Mouse (Mus musculus) limb, embryonic 13.5 days (tissue): ENCODE measurements at regions not wholly inside any gene's neighbourhood (a gene's known extent, or its start where the extent isn't known, plus 50 kb on each side); places are given as distances from the start of the nearest gene placed in this dataset.

ENCODE experiments used
- ATAC-seq: fragments of 200-750 bp; cut with Nextera tagmentation; 2 replicates; pipeline ENCODE4 v1.8.0; 2017; ENCODE audit warnings: low read depth, moderate number of reproducible peaks, moderate TSS enrichment; ENCODE audit not compliant: low FRiP score
- H3K27ac ChIP-seq: fragments of 300-500 bp; sonication (generic); 2 replicates; pipeline ENCODE4 v1.5.1; 2015; ENCODE audit warnings: inconsistent platforms, mild to moderate bottlenecking, moderate library complexity
- H3K27me3 ChIP-seq: fragments of 300-500 bp; sonication (generic); 2 replicates; pipeline ENCODE4 v1.6.1; 2015; ENCODE audit warnings: mild to moderate bottlenecking, inconsistent platforms
- H3K36me3 ChIP-seq: fragments of 300-500 bp; sonication (generic); 2 replicates; pipeline ENCODE4 v1.6.1; 2015; ENCODE audit warnings: inconsistent platforms, mild to moderate bottlenecking, moderate library complexity
- H3K4me1 ChIP-seq: fragments of 300-500 bp; sonication (generic); 2 replicates; pipeline ENCODE4 v1.6.1; 2015; ENCODE audit warnings: inconsistent platforms
- H3K4me2 ChIP-seq: fragments of 300-500 bp; sonication (generic); replicated peaks from 2 replicates; pipeline ENCODE4 v1.6.1; 2015; ENCODE audit warnings: inconsistent platforms, mild to moderate bottlenecking, moderate library complexity
- H3K4me3 ChIP-seq: fragments of 300-500 bp; sonication (generic); 2 replicates; pipeline ENCODE4 v1.5.1; 2015; ENCODE audit warnings: moderate library complexity, mild to moderate bottlenecking, inconsistent platforms
- H3K9ac ChIP-seq: fragments of 300-500 bp; sonication (generic); 2 replicates; pipeline ENCODE4 v1.6.1; 2015; ENCODE audit warnings: mild to moderate bottlenecking, inconsistent platforms
- H3K9me3 ChIP-seq: fragments of 300-500 bp; sonication (generic); 2 replicates; pipeline ENCODE4 v1.6.1; 2016; ENCODE audit warnings: inconsistent platforms
- WGBS: fragments of 180-500 bp; shearing (Covaris S2); methylation state at CpG from one replicate; pipeline ENCODE4 v1.1.7; 2015; 5-methylcytosine and 5-hydroxymethylcytosine counted together

DNA sequence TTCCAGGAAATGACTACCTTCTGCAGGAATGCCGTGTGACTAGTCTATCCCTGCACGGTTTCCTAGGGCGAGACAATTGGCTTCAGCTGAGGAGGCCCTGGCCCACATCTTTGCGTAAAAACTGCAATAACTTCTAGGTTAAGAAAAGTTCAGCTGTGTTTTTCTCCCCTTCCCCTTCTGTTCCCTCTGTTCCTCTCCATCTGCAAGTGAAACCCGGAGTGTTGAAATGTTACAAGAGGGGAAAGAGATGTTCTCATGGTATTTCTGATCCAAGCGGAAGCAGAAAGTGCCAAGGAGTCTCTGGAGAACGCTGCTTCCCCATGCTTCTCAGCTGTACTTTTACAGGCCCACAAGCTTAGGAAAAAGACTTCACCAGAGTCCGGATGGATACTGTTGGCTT, 516.7 kb upstream of the Mgmt start:
- H3K4me1 ChIP-seq = peaks cover 60% of the 10 kb centered on the region
- no peak overlapping the region for H3K9ac ChIP-seq
- H3K9me3 ChIP-seq = no peaks in the 10 kb centered on the region
- ATAC-seq = peak; percentile 38; the same call in 1 of the 2 replicates
- no peak overlapping the region for H3K4me3 ChIP-seq
- H3K27me3 ChIP-seq = peaks cover 9% of the 10 kb centered on the region; the same call in 1 of the 2 replicates
- H3K36me3 ChIP-seq = no peaks in the 10 kb centered on the region
- 0 out of 2 replicates have a peak overlapping the region, but pooled peaks have one; percentile 0 for H3K4me2 ChIP-seq
- peak overlapping the region; percentile 79 for H3K27ac ChIP-seq
- WGBS = 17% methylated on average over 8 of the region's 8 CpGs

- Histone ChIP-seq H3K4me1 (peaks cover 60% of the 10 kb centered on the region), H3K4me2 (no peak overlapping the region; the same call in 1 of the 2 replicates), H3K36me3 (no peaks in the 10 kb centered on the region), H3K9me3 (no peaks in the 10 kb centered on the region), H3K4me3 (no peak overlapping the region), H3K27me3 (peaks cover 10% of the 10 kb centered on the region; the same call in 1 of the 2 replicates), H3K27ac (peak overlapping the region; percentile 79), H3K9ac (no peak overlapping the region)
- 37% methylated on average over 4 of the region's 4 CpGs for WGBS
- no peak for ATAC-seq
Measured at GRCm38 (mm10) chr7:136378321-136378720, 516.1 kb upstream of the Mgmt start.

DNA sequence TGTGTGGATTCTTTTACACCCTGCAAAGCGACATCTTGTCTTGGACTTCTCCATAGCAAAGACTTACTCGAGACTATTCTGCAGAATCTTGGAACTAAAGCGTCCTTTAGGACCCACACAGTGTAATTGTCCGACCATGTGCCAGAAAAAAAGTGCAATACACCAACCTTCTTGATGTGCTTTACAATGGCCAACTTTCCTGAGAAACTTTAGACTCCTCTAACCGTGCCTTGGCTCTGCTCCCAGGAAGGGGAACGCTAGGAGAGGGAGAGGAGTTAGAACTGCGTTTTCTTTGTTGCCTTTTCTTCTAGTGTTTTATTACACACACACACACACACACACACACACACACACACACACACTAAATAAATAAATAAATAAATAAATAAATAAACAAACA, 515.1 kb upstream of the Mgmt start:
- WGBS = 34% methylated on average over 7 of the region's 7 CpGs
- Histone ChIP-seq H3K4me3 (no peak overlapping the region), H3K9ac (no peak overlapping the region), H3K4me1 (peaks cover 60% of the 10 kb centered on the region), H3K9me3 (no peaks in the 10 kb centered on the region), H3K27ac (peak overlapping the region; percentile 79), H3K4me2 (0 out of 2 replicates have a peak overlapping the region, but pooled peaks have one; percentile 9), H3K36me3 (no peaks in the 10 kb centered on the region), H3K27me3 (peaks cover 12% of the 10 kb centered on the region; the same call in 1 of the 2 replicates)
- ATAC-seq = peak; percentile 71; the same call in 1 of the 2 replicates

DNA sequence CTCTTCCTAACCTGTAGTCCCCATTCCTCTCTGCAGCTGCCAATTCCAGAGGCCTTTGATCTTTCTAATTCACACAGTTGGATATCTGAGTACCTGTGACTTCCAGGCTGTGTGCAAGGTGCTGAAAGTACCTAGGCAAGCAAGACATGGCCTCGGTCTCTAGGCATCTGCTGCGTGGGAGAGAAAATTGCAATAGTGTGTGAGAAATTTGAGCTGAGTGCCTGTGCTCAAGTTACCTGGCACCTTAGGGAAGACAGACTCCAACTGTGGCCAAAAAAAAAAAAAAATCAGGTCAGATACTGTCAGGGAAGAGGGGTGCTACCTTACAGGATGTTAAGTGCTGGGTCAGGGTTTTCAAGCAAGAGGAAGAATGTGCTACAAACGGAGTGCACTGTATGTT, 514.7 kb upstream of the Mgmt start:
- peaks cover 12% of the 10 kb centered on the region; the same call in 1 of the 2 replicates for H3K27me3 ChIP-seq
- no peak overlapping the region for H3K9ac ChIP-seq
- WGBS = 19% methylated on average over 3 of the region's 3 CpGs
- H3K27ac ChIP-seq = peak overlapping the region; percentile 79; the same call in 1 of the 2 replicates
- H3K4me1 ChIP-seq = peaks cover 60% of the 10 kb centered on the region
- H3K4me2 ChIP-seq = no peak overlapping the region
- H3K36me3 ChIP-seq = no peaks in the 10 kb centered on the region
- no peak overlapping the region for H3K4me3 ChIP-seq
- ATAC-seq = peak; percentile 20; the same call in 1 of the 2 replicates
- H3K9me3 ChIP-seq = no peaks in the 10 kb centered on the region

GRCm38 (mm10) chr7:136383296-136383695, 511.1 kb upstream of the Mgmt start:
- Histone ChIP-seq H3K4me1 (peaks cover 28% of the 10 kb centered on the region), H3K27me3 (peaks cover 12% of the 10 kb centered on the region; the same call in 1 of the 2 replicates), H3K4me2 (no peak overlapping the region), H3K9me3 (0 out of 2 replicates have a peak, but pooled peaks cover 3% of the 10 kb centered on the region), H3K36me3 (no peaks in the 10 kb centered on the region), H3K4me3 (no peak overlapping the region), H3K27ac (no peak overlapping the region), H3K9ac (no peak overlapping the region)
- ATAC-seq = no peak
- WGBS = 73% methylated on average over 2 of the region's 2 CpGs

DNA sequence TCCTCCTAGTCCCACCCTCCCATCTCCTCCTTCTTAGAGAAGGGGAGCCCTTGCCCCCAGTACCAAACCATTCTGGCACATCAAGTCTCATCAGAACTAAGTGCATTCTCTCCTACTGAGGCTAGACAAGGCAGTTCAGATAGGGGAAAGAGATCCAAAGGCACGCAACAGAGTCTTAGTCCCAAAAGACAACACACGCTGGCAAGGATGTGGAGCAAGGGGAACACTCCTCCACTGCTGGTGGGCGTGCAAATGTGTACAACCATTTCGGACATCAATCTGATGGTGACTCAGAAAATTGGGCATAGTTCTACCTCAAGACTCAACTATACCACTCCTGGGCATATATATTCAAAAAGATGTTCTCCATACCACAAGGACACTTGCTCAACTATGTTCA, 506.7 kb upstream of the Mgmt start:
- Histone ChIP-seq H3K36me3 (no peaks in the 10 kb centered on the region), H3K4me1 (peaks cover 30% of the 10 kb centered on the region), H3K27ac (no peak overlapping the region), H3K4me3 (no peak overlapping the region), H3K9me3 (0 out of 2 replicates have a peak, but pooled peaks cover 3% of the 10 kb centered on the region), H3K27me3 (peaks cover 7% of the 10 kb centered on the region; the same call in 1 of the 2 replicates), H3K9ac (no peak overlapping the region), H3K4me2 (no peak overlapping the region)
- no peak for ATAC-seq
- WGBS = 92% methylated on average over 4 of the region's 4 CpGs

DNA sequence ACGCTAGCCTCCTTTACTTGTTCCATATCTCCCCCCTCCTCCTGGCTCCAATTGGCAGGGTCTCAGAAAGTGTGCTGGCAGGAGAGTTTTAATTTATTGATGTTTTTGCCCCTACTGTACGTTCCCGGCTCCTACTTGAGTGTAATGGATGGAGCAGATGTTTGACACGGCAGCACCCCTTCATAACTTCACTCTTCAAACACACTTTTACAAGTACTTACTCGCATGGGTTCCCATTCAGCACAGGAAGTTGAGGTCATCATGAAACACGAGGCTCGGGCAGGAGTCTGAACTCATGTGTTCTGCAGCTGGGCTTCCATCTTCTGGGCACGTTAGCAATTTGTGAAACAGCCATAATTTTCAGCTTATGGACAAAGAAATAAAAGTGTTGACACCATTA, 504.3 kb upstream of the Mgmt start:
- ATAC-seq = peak; percentile 87

DNA sequence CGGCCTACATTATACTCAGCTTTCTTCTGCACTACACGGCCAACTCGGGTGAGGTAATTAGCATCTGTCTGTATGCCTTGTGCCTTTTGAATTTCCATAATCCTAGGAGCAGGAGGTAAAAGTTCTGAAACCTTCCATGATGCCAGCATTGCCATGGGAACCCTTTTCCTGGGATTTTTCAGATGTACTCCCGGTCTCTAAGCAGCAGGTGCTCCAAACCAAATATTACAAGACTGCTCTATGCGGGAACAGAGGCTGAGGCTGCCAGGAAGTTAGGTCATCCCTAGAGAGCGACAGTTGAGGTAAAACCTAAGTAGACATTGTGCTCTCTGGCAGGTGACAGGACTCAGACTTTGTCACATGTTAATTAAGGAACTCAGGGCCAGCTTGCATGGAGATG, 501.0 kb upstream of the Mgmt start:
- Histone ChIP-seq H3K9me3 (no peaks in the 10 kb centered on the region), H3K27ac (no peak overlapping the region), H3K9ac (no peak overlapping the region), H3K36me3 (no peaks in the 10 kb centered on the region), H3K27me3 (peaks cover 18% of the 10 kb centered on the region; the same call in 1 of the 2 replicates), H3K4me2 (no peak overlapping the region), H3K4me1 (peaks cover 39% of the 10 kb centered on the region), H3K4me3 (no peak overlapping the region)
- ATAC-seq = no peak
- 83% methylated on average over 6 of the region's 6 CpGs for WGBS

More for the DNA sequence above, 504.3 kb upstream of the Mgmt start:
- Histone ChIP-seq H3K4me3 (no peak overlapping the region), H3K9me3 (0 out of 2 replicates have a peak, but pooled peaks cover 3% of the 10 kb centered on the region), H3K4me1 (peaks cover 30% of the 10 kb centered on the region), H3K27ac (peak overlapping the region; percentile 55; the same call in 1 of the 2 replicates), H3K27me3 (peaks cover 13% of the 10 kb centered on the region; the same call in 1 of the 2 replicates), H3K4me2 (peak overlapping the region; percentile 14; the same call in 1 of the 2 replicates), H3K36me3 (no peaks in the 10 kb centered on the region), H3K9ac (no peak overlapping the region)
- under 1% methylated on average over 8 of the region's 8 CpGs for WGBS

DNA sequence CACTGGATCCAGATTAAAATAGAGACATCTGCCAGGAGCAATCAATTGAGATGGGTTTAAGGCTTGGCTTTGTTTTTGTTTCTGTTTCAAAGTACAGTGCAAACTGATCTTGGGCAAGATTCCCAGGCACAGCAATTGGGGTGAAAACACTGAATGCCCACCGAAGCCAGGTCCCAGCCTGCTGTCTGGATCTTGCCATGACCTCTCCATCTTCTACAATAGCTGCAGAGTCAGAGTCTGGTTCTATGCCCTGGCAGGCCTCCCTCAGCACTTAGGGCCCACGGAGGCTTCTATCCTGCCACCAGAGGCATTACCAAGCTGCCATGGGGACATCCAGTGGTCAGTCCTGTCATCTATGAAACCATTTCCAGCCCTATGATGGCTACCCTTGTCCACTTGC, 498.6 kb upstream of the Mgmt start:
- Histone ChIP-seq H3K9ac (no peak overlapping the region), H3K9me3 (no peaks in the 10 kb centered on the region), H3K4me2 (no peak overlapping the region), H3K27me3 (peaks cover 23% of the 10 kb centered on the region; the same call in 1 of the 2 replicates), H3K4me3 (no peak overlapping the region), H3K4me1 (peaks cover 18% of the 10 kb centered on the region), H3K36me3 (no peaks in the 10 kb centered on the region), H3K27ac (no peak overlapping the region)
- WGBS = 55% methylated on average over 2 of the region's 2 CpGs
- no peak for ATAC-seq

DNA sequence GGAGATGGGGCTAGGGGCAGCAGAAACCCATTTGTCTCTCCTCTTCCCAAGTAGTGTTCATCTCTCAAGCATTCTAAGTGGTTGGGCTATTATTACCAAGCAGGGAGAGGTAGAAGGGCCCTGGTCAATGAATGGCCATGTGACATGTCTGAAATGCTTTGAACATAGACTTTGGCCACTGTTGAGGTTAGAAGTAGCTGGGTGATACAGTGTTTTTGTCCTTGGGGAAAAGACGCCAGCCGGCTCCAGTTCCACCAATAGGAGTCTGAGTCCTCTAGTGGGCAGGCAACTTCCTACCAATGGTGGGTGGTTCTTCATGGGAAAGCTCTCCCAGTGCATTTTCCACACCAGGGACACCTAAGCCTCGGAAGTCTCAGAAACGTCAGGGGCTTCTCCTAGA, 497.3 kb upstream of the Mgmt start:
- 0 out of 2 replicates have a peak, but pooled peaks cover 8% of the 10 kb centered on the region for H3K4me1 ChIP-seq
- H3K4me3 ChIP-seq = no peak overlapping the region
- H3K27me3 ChIP-seq = peaks cover 19% of the 10 kb centered on the region; the same call in 1 of the 2 replicates
- no peak overlapping the region for H3K27ac ChIP-seq
- H3K9ac ChIP-seq = no peak overlapping the region
- 94% methylated on average over 4 of the region's 4 CpGs for WGBS
- no peak overlapping the region for H3K4me2 ChIP-seq
- ATAC-seq = no peak
- no peaks in the 10 kb centered on the region for H3K36me3 ChIP-seq
- H3K9me3 ChIP-seq = no peaks in the 10 kb centered on the region

GRCm38 (mm10) chr7:136402688-136403597, 491.5 kb upstream of the Mgmt start:
- 0 out of 2 replicates have a peak, but pooled peaks cover 7% of the 10 kb centered on the region for H3K27me3 ChIP-seq
- H3K4me1 ChIP-seq = peaks cover 49% of the 10 kb centered on the region
- H3K4me2 ChIP-seq = no peak overlapping the region
- no peaks in the 10 kb centered on the region for H3K9me3 ChIP-seq
- H3K36me3 ChIP-seq = no peaks in the 10 kb centered on the region
- H3K27ac ChIP-seq = peak overlapping the region; percentile 61; the same call in 1 of the 2 replicates
- 49% methylated on average over 8 of the region's 8 CpGs for WGBS
- H3K4me3 ChIP-seq = no peak overlapping the region
- ATAC-seq = peak; percentile 64; the same call in 1 of the 2 replicates
- H3K9ac ChIP-seq = no peak overlapping the region

DNA sequence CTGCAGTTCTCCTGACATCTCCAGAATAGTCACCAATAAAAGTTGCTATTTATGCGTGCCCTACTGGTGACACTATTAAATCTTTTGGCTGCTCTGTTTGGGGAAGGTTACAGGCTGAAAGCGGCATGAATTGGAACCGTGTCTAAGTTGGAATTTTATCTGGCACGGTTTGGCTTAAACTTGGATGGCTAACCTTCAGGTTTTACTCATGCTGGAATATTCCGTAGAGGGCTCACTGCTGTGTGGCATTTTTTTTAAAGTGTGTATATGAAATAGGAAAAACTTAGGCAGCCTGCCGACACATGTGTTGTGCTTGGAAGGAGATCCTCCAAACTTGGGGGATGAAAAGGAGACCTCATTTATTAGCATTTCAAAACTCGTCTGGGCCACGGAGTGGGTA, 489.0 kb upstream of the Mgmt start:
- Histone ChIP-seq H3K4me2 (no peak overlapping the region), H3K27me3 (no peaks in the 10 kb centered on the region), H3K36me3 (no peaks in the 10 kb centered on the region), H3K4me1 (peaks cover 49% of the 10 kb centered on the region), H3K9me3 (no peaks in the 10 kb centered on the region), H3K9ac (no peak overlapping the region), H3K27ac (no peak overlapping the region; the same call in 1 of the 2 replicates), H3K4me3 (no peak overlapping the region)
- no peak for ATAC-seq
- 22% methylated on average over 8 of the region's 8 CpGs for WGBS
